Mouse (Mus musculus) gastrocnemius, postnatal 36 days (tissue): ENCODE measurements around the gene Atg9b. TPM values are rescaled to one million over a fixed set of nuclear protein-coding genes. Genes with fewer than 3 reads are reported as not detected.

Experiments
- DNase-seq, 2 experiments: peaks; one replicate each; pipeline ENCODE4 v3.0.0; 2022
- intact Hi-C: fragments of 180-260 bp; cut with DNase I; formaldehyde crosslinking; loops from one replicate; pipeline ENCODE4 v1.15.1; 2025
- total RNA-seq, 2 experiments: library from RNA; stranded (reverse); gene quantifications; 2 replicates each; pipeline ENCODE4 v1.2.3; 2021

Atg9b gene
- total RNA-seq, 2 experiments from 2014 or later, result not detected

DNA sequence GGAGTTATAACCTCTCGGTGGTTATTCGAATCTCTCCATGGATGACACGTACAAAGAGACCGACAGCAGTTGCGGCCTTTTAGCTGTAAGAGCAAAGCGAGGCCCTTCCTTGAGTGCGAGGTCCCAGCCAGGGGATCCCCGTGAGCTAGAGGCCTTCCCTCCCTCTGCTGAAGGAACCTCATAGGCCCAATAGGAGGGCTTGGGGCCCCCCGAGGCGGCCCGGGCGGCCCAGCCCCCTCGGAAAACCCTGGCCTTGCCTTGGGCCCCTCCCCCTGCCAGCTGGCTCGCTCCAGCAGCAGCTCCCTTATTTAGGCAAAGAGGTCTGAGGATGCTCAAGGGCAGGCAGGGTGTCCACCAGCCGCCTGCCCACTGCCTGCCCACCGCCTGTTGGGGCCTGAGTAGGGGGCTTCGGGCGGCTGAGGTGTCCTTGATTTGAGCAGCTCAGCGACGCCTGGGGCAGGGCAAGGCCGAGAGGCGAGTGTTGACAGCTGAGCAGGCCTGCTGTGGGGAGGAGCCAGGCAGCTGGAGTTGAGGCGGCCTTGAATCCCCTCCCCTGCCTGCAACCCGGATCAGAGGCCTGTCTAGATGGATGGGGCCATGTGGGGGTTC is 39.6 kb downstream of the Atg9b start:
- no peak for DNase-seq
- intact Hi-C loops, result no loop called here

DNA sequence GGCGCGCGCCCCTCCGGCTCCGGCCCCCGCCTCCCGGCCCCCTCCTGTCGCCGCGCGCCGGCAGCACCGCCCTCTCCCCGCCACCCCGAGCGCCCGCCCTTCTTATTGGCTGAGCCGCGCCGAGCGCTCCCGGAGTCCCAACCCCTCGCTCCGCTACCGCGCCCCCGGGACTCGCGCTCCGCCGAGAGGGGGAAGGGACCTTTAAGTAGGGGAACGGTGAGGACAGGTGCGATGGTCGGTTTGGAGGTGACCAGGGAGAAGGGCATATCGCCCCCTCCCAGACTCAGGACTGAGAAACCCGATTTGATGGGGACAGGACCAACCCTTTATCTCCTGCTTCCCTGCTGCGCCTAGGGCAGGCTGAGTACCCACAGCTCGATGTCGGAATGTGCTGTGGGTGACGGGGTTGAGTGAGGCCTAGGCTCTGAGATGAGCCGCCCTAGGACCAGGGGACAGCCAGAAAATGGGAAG is 40.2 kb downstream of the Atg9b start:
- intact Hi-C loops, result no loop called here
- peak; percentile 34 to 51 for DNase-seq

DNA sequence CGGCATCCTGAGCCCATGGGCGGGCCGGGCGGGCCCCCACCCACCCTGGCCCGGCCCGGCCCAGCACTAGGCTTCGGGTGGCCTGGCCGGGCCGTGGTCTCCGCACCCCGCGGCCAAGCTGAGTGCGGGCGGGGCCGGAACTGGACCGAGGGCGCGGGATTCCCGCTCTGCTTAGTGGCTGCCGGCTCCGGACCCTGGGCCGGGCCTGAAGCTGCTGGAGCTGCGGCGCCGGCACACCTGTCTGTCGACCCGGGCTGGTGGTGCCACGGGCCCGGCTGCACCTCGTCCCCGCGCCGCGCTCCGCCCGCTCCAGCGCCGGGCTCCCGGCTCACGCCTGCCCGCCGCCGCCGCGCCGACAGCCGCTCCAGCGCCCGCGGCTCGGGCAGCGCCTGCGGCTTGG is 40.7 kb downstream of the Atg9b start, which contains the start of gene Kcnh2:
Kcnh2 (minus strand) TSS at position 327 of the 400 bp plus-strand sequence.
- intact Hi-C loops, result no loop called here
- no peak for DNase-seq

DNA sequence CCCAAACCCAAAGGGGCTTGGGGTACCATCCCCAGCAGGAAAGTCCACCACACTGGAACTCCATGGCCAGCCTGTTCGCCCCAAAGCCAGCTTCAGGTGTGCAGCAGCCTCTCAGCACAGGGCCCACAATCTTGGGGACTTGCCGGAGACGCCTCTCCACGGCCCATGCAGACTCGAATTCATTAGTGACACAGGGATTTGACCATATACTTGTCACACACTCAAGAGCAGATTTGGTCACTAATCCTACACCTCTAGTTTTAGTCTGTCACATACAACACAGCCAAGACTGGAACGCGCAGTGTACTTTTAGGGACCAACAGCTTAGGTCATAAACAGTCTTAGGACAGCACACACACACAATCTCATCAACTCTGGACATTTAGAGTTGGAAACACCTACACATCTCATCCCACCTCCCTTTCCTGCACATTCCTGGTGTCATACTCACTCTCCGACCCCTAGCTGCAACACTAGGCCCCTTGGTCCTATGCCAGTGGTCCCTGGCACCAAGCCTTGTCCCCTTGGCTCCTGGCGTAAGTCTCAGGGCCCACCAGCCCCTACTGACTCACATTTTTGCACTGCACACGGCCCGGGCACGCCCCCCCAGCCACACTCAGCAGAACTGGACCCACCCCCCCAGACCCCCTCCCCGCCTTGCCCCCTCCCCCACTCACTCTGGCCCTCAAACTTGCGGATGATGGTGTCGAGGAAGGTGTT is 41.3 kb downstream of the Atg9b start:
- intact Hi-C loops, result no loop called here
- DNase-seq, result no peak

DNA sequence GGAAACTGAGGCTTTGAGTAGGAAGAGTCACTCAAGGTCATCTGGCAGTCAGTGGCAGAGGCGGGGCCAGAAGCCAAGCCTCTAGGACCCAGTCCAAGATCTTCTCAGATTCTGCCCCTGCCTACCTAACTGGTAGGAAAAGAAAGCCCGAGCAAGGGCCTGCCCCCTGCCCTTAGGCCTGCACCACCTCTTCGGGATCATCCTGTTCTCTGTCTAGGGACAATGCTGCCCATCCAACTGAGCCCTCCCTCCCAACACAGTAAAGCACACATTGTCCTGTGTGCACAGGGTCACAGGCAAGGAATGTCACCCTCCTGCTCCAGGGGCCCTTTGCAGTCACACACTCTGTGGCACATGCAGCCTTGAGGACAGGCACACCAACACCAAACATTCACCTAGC is 41.9 kb downstream of the Atg9b start:
- DNase-seq, result no peak
- intact Hi-C loops, result no loop called here

DNA sequence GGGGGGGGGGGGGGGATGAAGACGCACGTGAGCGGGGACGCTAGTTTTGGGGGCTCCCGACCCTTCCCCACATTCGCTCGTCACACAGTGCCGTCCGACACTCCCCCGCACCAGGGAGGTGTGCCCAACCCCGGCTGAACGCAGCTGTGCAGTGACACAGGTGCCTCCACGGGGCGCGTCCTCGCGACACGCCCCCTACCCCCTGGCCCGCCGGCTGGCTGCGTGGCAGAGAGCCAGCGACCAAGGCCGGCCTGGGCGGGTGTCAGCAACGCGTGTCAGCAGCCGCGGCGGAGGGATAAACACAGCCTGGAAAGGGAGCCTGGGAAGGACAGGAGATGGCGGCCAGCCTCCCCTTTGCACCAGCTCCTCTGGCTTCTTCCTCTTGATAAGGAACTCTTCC is 43.4 kb downstream of the Atg9b start:
- DNase-seq, result no peak
- intact Hi-C loops, result no loop called here

DNA sequence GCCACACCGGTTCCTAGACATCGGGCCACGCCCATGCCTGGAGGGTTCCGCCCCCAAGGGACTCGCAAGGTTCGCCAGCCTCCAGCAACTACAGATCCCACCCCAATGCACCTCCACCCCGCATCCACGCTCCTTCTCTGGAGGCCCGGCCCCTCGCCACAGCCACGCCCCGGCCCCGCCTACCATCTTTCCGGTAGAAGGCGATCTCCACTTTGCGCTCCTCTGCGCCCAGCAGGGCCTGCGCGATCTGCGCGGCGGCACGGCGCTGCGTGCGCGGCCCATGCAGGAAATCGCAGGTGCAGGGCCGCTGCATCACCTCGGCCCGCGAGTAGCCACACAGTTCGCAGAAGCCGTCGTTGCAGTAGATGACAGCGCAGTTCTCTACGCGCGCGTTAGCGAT is 43.8 kb downstream of the Atg9b start:
- intact Hi-C loops, result no loop called here
- peak in 1 of 2 experiments; percentile 30 for DNase-seq

DNA sequence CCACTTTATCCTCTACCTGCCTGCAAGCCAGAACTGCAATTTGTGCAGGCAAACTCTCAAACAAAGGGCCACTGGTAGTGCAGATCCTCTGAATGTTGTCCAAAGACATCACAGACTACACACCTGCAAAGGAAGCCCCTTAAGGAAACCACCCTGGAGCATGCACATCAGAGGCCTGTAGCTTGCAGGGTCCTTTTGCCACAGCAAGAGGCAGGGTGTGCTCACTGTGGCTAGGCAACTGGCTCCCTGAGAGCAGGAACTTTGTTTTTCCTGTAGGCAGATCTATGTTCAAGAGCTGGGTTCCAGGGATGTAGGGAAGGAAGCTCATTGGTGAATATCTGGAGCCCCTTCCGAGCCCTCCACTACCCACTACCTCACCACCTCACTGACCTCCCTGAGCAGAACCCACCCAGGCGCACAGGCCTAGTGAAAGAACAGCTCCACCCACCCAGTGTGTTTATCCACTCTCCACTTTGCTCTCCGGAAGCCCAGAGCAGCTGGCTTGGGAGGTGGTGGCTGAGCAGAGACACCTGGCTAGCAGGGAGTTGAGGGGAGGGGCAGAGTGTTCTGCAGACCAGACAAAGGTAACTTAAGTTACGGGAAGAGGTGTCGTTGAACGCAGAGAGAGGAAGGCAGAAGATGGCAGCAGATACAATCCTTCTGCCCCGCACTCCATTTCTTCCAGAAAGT is 44.6 kb downstream of the Atg9b start:
- DNase-seq, result no peak
- intact Hi-C loops, result no loop called here

DNA sequence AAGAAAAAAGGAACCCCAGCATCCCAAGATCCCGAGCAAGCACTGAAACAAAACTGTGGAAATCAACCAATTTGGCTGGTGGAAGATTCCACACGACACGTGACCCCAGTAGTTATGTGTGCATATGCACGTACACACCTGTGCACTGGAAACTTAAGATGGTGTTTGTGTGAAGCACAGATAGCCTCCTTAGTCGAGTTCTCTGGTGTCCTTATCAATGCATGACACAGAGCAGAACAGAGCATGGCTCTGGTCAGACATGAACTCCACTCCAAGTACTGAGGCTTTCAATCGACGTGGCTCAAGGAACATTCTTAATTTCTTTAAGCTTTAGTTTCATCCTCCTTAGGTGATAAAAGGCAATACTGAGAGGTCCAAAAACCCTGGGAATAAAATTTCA is 45.6 kb downstream of the Atg9b start:
- DNase-seq, result no peak
- intact Hi-C loops, result no loop called here

DNA sequence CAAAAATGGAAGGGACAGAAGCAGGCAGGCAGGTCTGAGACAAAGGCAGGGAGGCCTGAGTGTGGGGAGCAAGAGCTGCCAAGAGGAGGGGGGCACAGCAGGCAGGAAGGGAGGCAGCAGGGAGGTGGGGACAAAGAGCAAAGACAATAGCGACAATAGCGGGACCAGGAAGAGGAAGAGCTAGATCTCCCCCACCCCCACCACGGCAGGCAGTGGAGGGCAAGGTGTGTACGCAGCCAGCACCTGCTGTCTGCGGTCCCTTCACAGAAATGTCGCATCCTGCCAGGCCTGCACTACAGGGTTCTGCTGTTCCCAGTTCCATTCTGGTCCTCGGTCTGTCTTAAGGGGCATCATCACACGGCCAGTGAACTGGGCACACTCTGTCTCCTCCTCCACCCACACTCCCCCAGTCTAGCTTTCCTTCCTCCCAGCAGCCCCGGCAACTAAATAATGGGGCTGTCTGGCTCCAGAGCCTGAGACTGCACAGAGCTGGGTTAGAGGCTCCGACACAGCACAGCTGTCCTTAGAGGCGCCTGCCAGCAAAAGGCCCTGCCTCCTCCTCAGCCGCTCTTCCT is 47.4 kb downstream of the Atg9b start:
- no peak for DNase-seq
- intact Hi-C loops, result no loop called here

DNA sequence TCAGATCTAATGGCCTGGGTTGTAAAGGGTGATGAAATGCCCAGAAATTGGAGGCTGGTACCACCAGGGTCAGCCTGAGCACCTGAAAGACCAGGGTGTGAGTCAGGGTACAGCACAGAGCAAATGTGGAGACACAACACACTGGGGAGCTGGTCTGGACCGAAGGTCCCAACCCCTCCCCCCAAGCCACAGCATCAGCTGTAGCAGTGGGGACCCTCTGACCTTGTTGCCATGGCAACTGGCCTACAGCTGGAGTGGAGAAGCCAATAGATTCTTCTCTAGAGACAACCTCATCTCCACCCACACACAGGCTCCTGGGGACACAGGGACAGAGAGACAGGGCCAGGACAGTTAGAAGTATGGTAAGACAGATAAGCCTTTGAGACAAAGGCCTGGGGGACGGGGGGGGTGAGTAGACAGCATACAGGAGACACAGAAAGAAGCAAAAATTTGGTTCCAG is 47.9 kb downstream of the Atg9b start:
- intact Hi-C loops, result no loop called here

DNA sequence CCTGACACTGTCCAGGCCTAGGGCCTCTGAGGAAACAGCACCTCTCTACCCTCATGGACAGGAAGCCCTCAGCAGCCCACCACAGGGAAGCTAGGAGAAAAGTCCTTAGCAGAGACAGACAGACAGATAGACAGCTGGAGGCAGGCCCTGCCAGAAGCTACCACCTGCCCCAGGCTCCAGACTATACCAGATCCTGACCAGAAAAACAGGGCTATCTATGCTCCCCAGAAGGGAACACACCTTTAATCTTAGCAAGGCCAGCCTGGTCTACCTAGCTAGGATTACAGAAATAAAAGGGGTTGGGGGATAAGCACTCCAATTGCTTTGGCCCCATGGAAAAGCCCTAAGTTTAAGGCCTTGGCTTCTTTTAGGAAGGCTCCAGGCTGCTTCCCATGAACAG is 48.6 kb downstream of the Atg9b start:
- intact Hi-C loops, result no loop called here
- DNase-seq, result no peak

More for the DNA sequence above, 47.9 kb downstream of the Atg9b start:
- no peak for DNase-seq

DNA sequence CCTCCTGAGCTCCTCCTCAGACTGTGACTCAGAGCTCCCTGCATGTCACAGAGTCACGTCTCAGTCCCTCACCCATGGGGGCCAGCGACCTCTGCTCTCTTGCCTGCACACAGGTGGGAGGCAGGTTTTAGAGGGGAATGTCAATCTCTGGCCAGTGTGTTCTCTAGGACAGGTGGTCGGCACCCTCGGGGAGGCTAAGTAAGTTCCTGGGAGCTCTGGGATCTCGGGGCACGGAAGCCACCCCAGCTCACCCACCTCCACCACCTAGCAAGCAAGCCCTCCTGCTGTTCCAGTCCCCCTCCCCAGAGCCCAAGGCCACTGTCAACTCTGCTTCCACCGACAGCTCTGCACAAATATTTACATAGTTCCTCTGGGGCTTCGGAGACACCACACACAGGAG is 49.0 kb downstream of the Atg9b start:
- intact Hi-C loops, result no loop called here
- no peak for DNase-seq

DNA sequence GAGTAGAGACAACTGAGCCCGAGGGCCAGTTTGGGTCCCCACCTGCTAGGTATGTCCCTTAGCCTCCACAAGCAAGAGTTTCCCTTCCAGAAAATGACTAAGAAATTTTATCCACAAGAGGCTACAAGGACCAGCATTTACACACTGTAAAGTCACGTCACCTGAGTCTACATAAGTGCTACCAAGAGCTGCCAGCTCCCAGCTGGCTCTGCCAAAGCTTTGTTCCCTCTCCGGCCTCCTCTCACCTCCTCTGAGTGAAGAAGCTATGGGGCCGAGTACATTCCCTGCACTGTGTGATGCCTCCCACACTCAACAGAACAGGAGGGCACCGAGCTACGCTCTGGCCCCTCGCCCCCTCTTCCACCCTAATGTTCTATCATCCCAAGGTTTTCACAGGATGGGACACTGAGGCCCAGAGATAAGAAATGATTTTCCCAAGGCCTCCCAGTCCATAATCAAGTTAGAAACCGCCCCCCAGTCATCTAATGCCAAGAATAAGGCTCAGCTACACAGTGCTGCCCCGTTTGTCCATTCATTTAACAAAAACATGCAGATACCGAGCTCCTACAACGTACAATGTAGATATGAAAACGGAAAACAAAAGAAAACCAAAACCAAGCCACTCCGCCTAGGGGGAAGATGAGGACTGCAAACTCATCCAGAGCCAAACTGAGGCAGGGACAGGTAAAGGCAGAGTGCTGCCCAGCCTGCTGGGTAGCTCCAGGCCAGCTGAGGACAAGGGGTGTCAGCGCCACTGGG is 49.6 kb downstream of the Atg9b start:
- intact Hi-C loops, result no loop called here
- DNase-seq, result no peak

DNA sequence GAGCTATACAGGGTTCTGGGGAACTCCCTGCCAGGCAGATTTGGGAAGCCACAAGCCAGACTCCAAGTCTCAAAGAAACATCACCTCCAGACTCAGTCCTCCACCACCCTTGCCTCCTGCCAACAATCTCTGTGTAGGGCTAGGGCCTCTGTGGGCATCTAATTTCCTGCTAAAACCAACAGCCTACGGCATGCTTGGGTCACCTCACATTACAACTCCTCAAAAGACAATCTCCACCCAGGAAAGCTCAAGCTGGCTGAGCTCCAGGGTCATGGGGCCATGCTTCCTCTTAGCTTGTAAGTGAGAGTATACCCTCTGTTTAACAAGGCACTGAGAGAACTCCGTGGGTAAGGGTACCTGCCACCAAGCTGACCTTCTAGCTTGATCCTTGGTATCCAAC is 54.1 kb downstream of the Atg9b start:
- intact Hi-C loops, result loop anchor here (2.0 kb wide), 1 partner anchor 21 kb away; no protein-coding TSS in a partner anchor
- DNase-seq, result no peak

DNA sequence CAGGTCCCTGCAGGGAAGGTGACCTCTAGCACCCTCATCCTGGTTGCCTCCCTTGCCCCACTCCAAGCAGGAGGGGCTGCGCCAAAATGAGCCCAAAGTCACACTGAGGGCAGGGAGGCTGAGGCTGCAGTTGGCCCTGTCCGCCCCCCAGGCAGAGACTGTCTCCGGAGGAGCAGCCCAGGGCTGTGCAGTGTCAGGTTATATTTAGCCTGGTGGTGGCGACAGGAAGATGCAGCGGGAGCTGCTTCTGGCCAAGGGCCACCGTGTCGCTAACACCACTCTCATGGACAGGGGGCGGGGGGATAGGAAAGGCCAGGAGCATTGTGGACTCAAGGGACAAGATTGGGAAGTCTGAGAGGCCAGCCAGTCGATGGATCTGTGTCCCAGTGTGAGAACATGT is 54.6 kb downstream of the Atg9b start:
- intact Hi-C loops, result no loop called here
- no peak for DNase-seq

DNA sequence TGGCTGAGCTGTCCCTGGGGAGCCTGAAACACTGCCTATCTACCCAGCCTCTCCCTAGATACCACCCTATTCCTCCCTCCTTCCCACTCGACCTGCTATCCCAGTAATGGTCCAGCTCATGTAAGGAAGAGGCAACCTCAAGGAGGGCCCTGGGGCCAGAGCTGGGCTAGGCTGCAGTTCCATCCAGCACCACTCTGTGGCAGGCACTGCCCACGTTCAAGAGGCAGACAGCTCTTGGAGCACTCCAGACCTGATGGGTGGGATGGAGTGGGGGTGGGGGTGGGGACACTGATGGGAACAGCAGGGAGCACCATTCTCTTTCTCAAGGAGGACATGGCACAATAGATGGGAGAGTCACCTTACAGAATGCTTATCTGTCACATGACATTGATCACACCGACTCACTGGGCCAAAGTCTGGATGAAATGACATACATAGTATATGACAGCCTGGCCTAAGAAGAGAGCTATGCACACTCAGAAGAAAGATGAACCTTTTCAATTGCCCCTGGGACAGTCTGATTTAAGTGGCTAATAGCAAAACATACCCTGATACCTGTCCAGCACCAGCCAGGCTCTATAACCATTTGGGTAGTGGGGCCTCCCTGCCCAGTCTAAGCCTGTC is 55.9 kb downstream of the Atg9b start:
- DNase-seq, result no peak
- intact Hi-C loops, result no loop called here

DNA sequence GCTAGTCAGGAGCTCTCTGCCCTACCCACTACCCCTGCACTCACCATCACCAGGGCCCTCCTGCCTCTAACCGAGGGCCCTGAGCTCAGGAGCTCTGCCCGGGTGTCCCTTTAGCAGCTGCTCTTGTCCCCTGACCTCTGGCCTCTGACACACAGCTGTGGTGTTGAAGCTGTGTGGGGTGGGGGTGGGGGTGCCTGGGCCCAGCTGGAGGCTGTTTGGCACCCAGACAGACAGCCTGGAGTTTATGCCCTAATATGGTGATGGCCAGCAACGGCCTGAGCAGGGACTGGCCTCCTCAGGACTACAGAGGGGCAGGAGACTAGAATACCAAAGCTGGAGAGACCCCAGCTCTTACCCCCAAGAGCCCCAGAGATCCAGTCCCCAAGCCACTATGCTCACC is 57.2 kb downstream of the Atg9b start:
- no peak for DNase-seq
- intact Hi-C loops, result no loop called here
